Mouse (Mus musculus): ENCODE measurements around the gene Ifnar2. TPM values are rescaled to one million over a fixed set of nuclear protein-coding genes. Genes with fewer than 3 reads are reported as not detected.

Gene Ifnar2
- total RNA-seq, 2 experiments from 2014 or later: 26.5 to 28.6 TPM

GRCm38 (mm10) chr16:91357526-91357900, 15.1 kb upstream of the Ifnar2 start:
- DNase-seq: no peak
- intact Hi-C loops (cut with DNase I): no loop called here

- intact Hi-C loops (cut with DNase I): no loop called here
- DNase-seq: no peak
Observed at GRCm38 (mm10) chr16:91358555-91358954, 14.0 kb upstream of the Ifnar2 start.

GRCm38 (mm10) chr16:91359531-91359930, 13.1 kb upstream of the Ifnar2 start:
- no peak for DNase-seq
- intact Hi-C loops (cut with DNase I): no loop called here

GRCm38 (mm10) chr16:91360162-91360561, 12.4 kb upstream of the Ifnar2 start:
- intact Hi-C loops (cut with DNase I): no loop called here
- DNase-seq: no peak

- no peak for DNase-seq
- intact Hi-C loops (cut with DNase I): no loop called here
Observed at GRCm38 (mm10) chr16:91362006-91362405, 10.6 kb upstream of the Ifnar2 start.

GRCm38 (mm10) chr16:91362616-91363272, 9.8 kb upstream of the Ifnar2 start:
- DNase-seq: peak; percentile 27
- intact Hi-C loops (cut with DNase I): no loop called here

GRCm38 (mm10) chr16:91363483-91363882, 9.1 kb upstream of the Ifnar2 start:
- intact Hi-C loops (cut with DNase I): no loop called here
- no peak for DNase-seq

GRCm38 (mm10) chr16:91366567-91366966, 6.0 kb upstream of the Ifnar2 start:
- no peak for DNase-seq
- intact Hi-C loops (cut with DNase I): no loop called here

- DNase-seq: no peak
- intact Hi-C loops (cut with DNase I): no loop called here
Observed at GRCm38 (mm10) chr16:91367066-91367465, 5.5 kb upstream of the Ifnar2 start.

- DNase-seq: no peak
- intact Hi-C loops (cut with DNase I): no loop called here
Observed at GRCm38 (mm10) chr16:91373473-91374252, 1.1 kb downstream of the Ifnar2 start.

- intact Hi-C loops (cut with DNase I): no loop called here
- DNase-seq: no peak
Observed at GRCm38 (mm10) chr16:91374253-91374634, 1.7 kb downstream of the Ifnar2 start.

GRCm38 (mm10) chr16:91376701-91377100, 4.1 kb downstream of the Ifnar2 start:
- DNase-seq: peak; percentile 28
- intact Hi-C loops (cut with DNase I): no loop called here

- no peak for DNase-seq
- intact Hi-C loops (cut with DNase I): no loop called here
Observed at GRCm38 (mm10) chr16:91378431-91378986, 5.9 kb downstream of the Ifnar2 start.

GRCm38 (mm10) chr16:91378991-91379390, 6.4 kb downstream of the Ifnar2 start:
- intact Hi-C loops (cut with DNase I): no loop called here
- DNase-seq: no peak

GRCm38 (mm10) chr16:91379412-91379811, 6.8 kb downstream of the Ifnar2 start:
- DNase-seq: no peak
- intact Hi-C loops (cut with DNase I): no loop called here

- no peak for DNase-seq
- intact Hi-C loops (cut with DNase I): no loop called here
Observed at GRCm38 (mm10) chr16:91380151-91380550, 7.6 kb downstream of the Ifnar2 start.

GRCm38 (mm10) chr16:91381606-91382005, 9.0 kb downstream of the Ifnar2 start:
- intact Hi-C loops (cut with DNase I): no loop called here
- DNase-seq: no peak

- intact Hi-C loops (cut with DNase I): no loop called here
- no peak for DNase-seq
Observed at GRCm38 (mm10) chr16:91382261-91382790, 9.7 kb downstream of the Ifnar2 start.

GRCm38 (mm10) chr16:91384221-91384620, 11.6 kb downstream of the Ifnar2 start:
- DNase-seq: no peak
- intact Hi-C loops (cut with DNase I): no loop called here

- intact Hi-C loops (cut with DNase I): no loop called here
- no peak for DNase-seq
Observed at GRCm38 (mm10) chr16:91385621-91386020, 13.0 kb downstream of the Ifnar2 start.

GRCm38 (mm10) chr16:91386419-91387120, 14.0 kb downstream of the Ifnar2 start:
- intact Hi-C loops (cut with DNase I): no loop called here
- DNase-seq: no peak

All from left cerebral cortex, postnatal 4 days (tissue).